Mouse (Mus musculus): ENCODE measurements around the gene Smyd5. TPM values are rescaled to one million over a fixed set of nuclear protein-coding genes. Genes with fewer than 3 reads are reported as not detected.

Smyd5 gene
- total RNA-seq, 2 experiments from 2014 or later = 11.1 to 12.5 TPM

GRCm38 (mm10) chr6:85485738-85486137 lies 53.9 kb downstream of the Smyd5 start:
- no peak for DNase-seq
- intact Hi-C loops (cut with DNase I) = no loop called here

GRCm38 (mm10) chr6:85488510-85488909 lies 56.7 kb downstream of the Smyd5 start:
- intact Hi-C loops (cut with DNase I) = no loop called here
- no peak for DNase-seq

- DNase-seq = no peak
- intact Hi-C loops (cut with DNase I) = no loop called here
Observed at GRCm38 (mm10) chr6:85489717-85490116, 57.9 kb downstream of the Smyd5 start.

GRCm38 (mm10) chr6:85490252-85490651 lies 58.5 kb downstream of the Smyd5 start:
- intact Hi-C loops (cut with DNase I) = no loop called here

GRCm38 (mm10) chr6:85491606-85492005 lies 59.8 kb downstream of the Smyd5 start:
- intact Hi-C loops (cut with DNase I) = no loop called here
- DNase-seq = no peak

More at GRCm38 (mm10) chr6:85490252-85490651, 58.5 kb downstream of the Smyd5 start:
- DNase-seq = no peak

Other genes with a start within 250 kb of the Smyd5 start
- not detected for gene Emx1, start 244.6 kb upstream of the Smyd5 start, total RNA-seq (2021)
- 1 to 10 TPM; 3.1 to 6.0 TPM for gene Sfxn5, start 98.6 kb upstream of the Smyd5 start, total RNA-seq (2021)
- 10 to 100 TPM; 65.4 to 73.1 TPM for gene Rab11fip5, start 57.4 kb upstream of the Smyd5 start, total RNA-seq (2021)
- gene Noto, start 8.1 kb upstream of the Smyd5 start, total RNA-seq (2021) = not detected
- gene Cct7, start 19.5 kb downstream of the Smyd5 start, total RNA-seq (2021) = 100 to 1,000 TPM; 160 to 172 TPM
- 10 to 100 TPM; 17.9 to 19.4 TPM for gene Pradc1, start 20.0 kb downstream of the Smyd5 start, total RNA-seq (2021)
- gene Fbxo41, start 71.0 kb downstream of the Smyd5 start, total RNA-seq (2021) = not detected
- not detected for gene Egr4, start 81.6 kb downstream of the Smyd5 start, total RNA-seq (2021)
- gene Alms1, start 155.5 kb downstream of the Smyd5 start, total RNA-seq (2021) = 1 to 10 TPM; 2.8 to 4.1 TPM

Data from heart, postnatal 10 days (tissue).